Mouse (Mus musculus) liver, postnatal 0 days (tissue): ENCODE results near the gene Dnah11.

Experiments used
- CTCF ChIP-seq: sonication (generic); IDR thresholded peaks from 2 replicates; pipeline ENCODE4 v1.5.1; 2016; ENCODE audit warnings: antibody characterized with exemption, low read depth
- EP300 ChIP-seq: IDR thresholded peaks from 2 replicates; pipeline ENCODE4 v1.6.1; 2016; ENCODE audit warnings: antibody characterized with exemption, low read depth, mild to moderate bottlenecking

- peak; percentile 12; the same call in 1 of the 2 replicates for TF ChIP-seq CTCF
- TF ChIP-seq EP300, result no peak
Observed at GRCm38 (mm10) chr12:117834652-117835051, 364.2 kb downstream of the Dnah11 start.
